Mouse (Mus musculus) heart, adult 8-10 months (tissue): ENCODE results near the gene Cop1. TPM values are rescaled to one million over a fixed set of nuclear protein-coding genes. Genes with fewer than 3 reads are reported as not detected.

Experiments used
- DNase-seq: peaks from one replicate; pipeline ENCODE4 v3.0.0; 2022; ENCODE audit warnings: low spot score
- total RNA-seq, 4 experiments: library from RNA; stranded (reverse); gene quantifications; 2 replicates each; pipeline ENCODE4 v1.2.4; 2022

Gene Cop1
- 100 to 1,000 TPM; 107 to 139 (median 124) TPM for total RNA-seq

GRCm38 (mm10) chr1:159231781-159232571 is at the start of gene Cop1:
TSS of gene Cop1 (plus strand) at chr1:159232320.
- peak; percentile 90 for DNase-seq

- DNase-seq: peak; percentile 48
Observed at GRCm38 (mm10) chr1:159186741-159187140, 45.4 kb upstream of the Cop1 start.

GRCm38 (mm10) chr1:159198603-159199002 is 33.5 kb upstream of the Cop1 start:
- DNase-seq: no peak

- no peak for DNase-seq
Observed at GRCm38 (mm10) chr1:159199606-159200005, 32.5 kb upstream of the Cop1 start.

GRCm38 (mm10) chr1:159201220-159201619 is 30.9 kb upstream of the Cop1 start:
- DNase-seq: no peak

- DNase-seq: no peak
Observed at GRCm38 (mm10) chr1:159211711-159212110, 20.4 kb upstream of the Cop1 start.

- DNase-seq: no peak
Observed at GRCm38 (mm10) chr1:159217437-159217836, 14.7 kb upstream of the Cop1 start.

- no peak for DNase-seq
Observed at GRCm38 (mm10) chr1:159222046-159222445, 10.1 kb upstream of the Cop1 start.

GRCm38 (mm10) chr1:159225064-159225824 is 6.9 kb upstream of the Cop1 start:
- DNase-seq: no peak

- peak; percentile 19 for DNase-seq
Observed at GRCm38 (mm10) chr1:159232572-159233261, 597 bp downstream of the Cop1 start.

- DNase-seq: no peak
Observed at GRCm38 (mm10) chr1:159233426-159233825, 1.3 kb downstream of the Cop1 start.

GRCm38 (mm10) chr1:159234496-159234895 is 2.4 kb downstream of the Cop1 start:
- DNase-seq: no peak

- no peak for DNase-seq
Observed at GRCm38 (mm10) chr1:159235674-159236073, 3.6 kb downstream of the Cop1 start.

- no peak for DNase-seq
Observed at GRCm38 (mm10) chr1:159238147-159238546, 6.0 kb downstream of the Cop1 start.

GRCm38 (mm10) chr1:159250320-159250719 is 18.2 kb downstream of the Cop1 start:
- DNase-seq: no peak

- DNase-seq: no peak
Observed at GRCm38 (mm10) chr1:159253078-159253477, 21.0 kb downstream of the Cop1 start.

- DNase-seq: no peak
Observed at GRCm38 (mm10) chr1:159254906-159255685, 23.0 kb downstream of the Cop1 start.

GRCm38 (mm10) chr1:159256543-159256942 is 24.4 kb downstream of the Cop1 start:
- no peak for DNase-seq

- DNase-seq: no peak
Observed at GRCm38 (mm10) chr1:159263820-159264219, 31.7 kb downstream of the Cop1 start.

- no peak for DNase-seq
Observed at GRCm38 (mm10) chr1:159280072-159280471, 48.0 kb downstream of the Cop1 start.

- DNase-seq: no peak
Observed at GRCm38 (mm10) chr1:159281861-159282260, 49.7 kb downstream of the Cop1 start.
